Mouse (Mus musculus) midbrain, embryonic 14.5 days (tissue): ENCODE data around the gene Aes. TPM values are rescaled to one million over a fixed set of nuclear protein-coding genes. Genes with fewer than 3 reads are reported as not detected.

Experiments
- ATAC-seq: fragments of 200-750 bp; cut with Nextera tagmentation; 2 replicates; pipeline ENCODE4 v1.8.0; 2017; ENCODE audit warnings: moderate number of reproducible peaks, moderate library complexity; ENCODE audit not compliant: low FRiP score, low TSS enrichment
- DNase-seq: peaks from one replicate; pipeline ENCODE4 v3.0.0-alpha.2; 2015
- H3K27ac ChIP-seq: fragments of 300-500 bp; sonication (generic); replicated peaks from 2 replicates; pipeline ENCODE4 v1.5.1; 2014; ENCODE audit warnings: mild to moderate bottlenecking, low read depth, low read length, moderate library complexity
- H3K27me3 ChIP-seq: fragments of 300-500 bp; sonication (generic); 2 replicates; pipeline ENCODE4 v1.6.1; 2014; ENCODE audit warnings: low read length, control low read depth, mixed read lengths; ENCODE audit not compliant: control insufficient read depth, insufficient read depth
- H3K36me3 ChIP-seq: fragments of 300-500 bp; sonication (generic); 2 replicates; pipeline ENCODE4 v1.6.1; 2014; ENCODE audit warnings: low read length, control low read depth; ENCODE audit not compliant: control insufficient read depth, insufficient read depth
- H3K4me1 ChIP-seq: fragments of 300-500 bp; sonication (generic); 2 replicates; pipeline ENCODE4 v1.6.1; 2014; ENCODE audit warnings: mild to moderate bottlenecking, antibody characterized with exemption, low read length, control low read depth; ENCODE audit not compliant: control insufficient read depth, insufficient read depth
- H3K4me2 ChIP-seq: fragments of 300-500 bp; sonication (generic); 2 replicates; pipeline ENCODE4 v1.6.1; 2014; ENCODE audit warnings: mild to moderate bottlenecking, low read length, moderate library complexity
- H3K4me3 ChIP-seq: fragments of 300-500 bp; sonication (generic); replicated peaks from 2 replicates; pipeline ENCODE4 v1.5.1; 2014; ENCODE audit warnings: low read depth, low read length
- H3K9ac ChIP-seq: fragments of 300-500 bp; sonication (generic); replicated peaks from 2 replicates; pipeline ENCODE4 v1.6.1; 2014; ENCODE audit warnings: mild to moderate bottlenecking, low read length, moderate library complexity
- H3K9me3 ChIP-seq: fragments of 300-500 bp; sonication (generic); 2 replicates; pipeline ENCODE4 v1.6.1; 2016; ENCODE audit warnings: low read length, control low read depth, mixed read lengths; ENCODE audit not compliant: control insufficient read depth
- WGBS: fragments of 180-500 bp; shearing (Covaris S2); extraction: QIAGEN DNeasy Blood & Tissue Kit; methylation state at CpG from one replicate; pipeline ENCODE4 v1.1.7; 2014; 5-methylcytosine and 5-hydroxymethylcytosine counted together
- polyA plus RNA-seq: library from polyadenylated mRNA; unstranded; fragments of >200 nt; fragmentation: Nextera tagmentation; extraction: Ambion mirVana; gene quantifications from 2 replicates; pipeline ENCODE4 v1.2.1, GENCODE M21; 2014

Gene Aes
- polyA plus RNA-seq, 1 experiment from 2014 or later, result 485 TPM

DNA sequence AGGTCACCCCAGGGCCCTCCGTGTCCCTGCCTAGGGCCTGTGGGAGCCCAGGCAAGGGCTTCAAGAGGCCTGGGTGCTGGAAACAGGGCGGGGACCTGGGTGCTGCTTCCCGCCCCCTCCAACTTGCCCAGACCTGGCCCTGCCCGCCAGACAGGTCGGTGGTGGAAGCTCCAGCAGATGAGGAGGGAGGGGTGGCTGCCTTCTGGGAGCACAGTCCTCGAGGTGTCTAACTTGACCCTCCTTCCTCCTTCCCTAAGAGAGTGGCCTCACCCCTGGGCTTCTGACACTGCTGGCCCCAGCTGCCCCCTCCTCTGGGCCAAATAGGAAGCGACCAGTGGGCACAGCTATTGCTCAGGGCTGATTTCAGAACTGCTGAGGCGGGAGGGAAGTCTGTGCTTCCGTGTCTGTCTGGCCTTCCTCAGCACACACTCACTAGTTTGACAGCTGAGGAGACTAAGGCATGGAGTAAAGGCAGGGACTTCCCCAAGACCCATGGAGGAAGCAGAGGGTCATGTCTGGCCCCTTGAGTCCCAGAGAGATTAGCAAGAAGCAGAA lies 35.2 kb upstream of the Aes start, which contains the start of gene Gna15:
Gene Gna15, minus strand, starts transcription at position 175 of the 555 bp plus-strand sequence.
- H3K27me3 ChIP-seq, result no peaks in the 10 kb centered on the region
- no peak within 1 kb of the TSS for H3K9ac ChIP-seq
- H3K36me3 ChIP-seq, result peaks cover 7% of the 10 kb centered on the region
- no peak within 1 kb of the TSS for H3K4me2 ChIP-seq
- no peak for DNase-seq
- no peaks in the 10 kb centered on the region for H3K9me3 ChIP-seq
- H3K4me3 ChIP-seq, result no peak within 1 kb of the TSS
- no peaks in the 10 kb centered on the region for H3K4me1 ChIP-seq
- H3K27ac ChIP-seq, result no peak within 1 kb of the TSS
- 31% methylated on average over 9 of the region's 9 CpGs for WGBS
- no peak for ATAC-seq

DNA sequence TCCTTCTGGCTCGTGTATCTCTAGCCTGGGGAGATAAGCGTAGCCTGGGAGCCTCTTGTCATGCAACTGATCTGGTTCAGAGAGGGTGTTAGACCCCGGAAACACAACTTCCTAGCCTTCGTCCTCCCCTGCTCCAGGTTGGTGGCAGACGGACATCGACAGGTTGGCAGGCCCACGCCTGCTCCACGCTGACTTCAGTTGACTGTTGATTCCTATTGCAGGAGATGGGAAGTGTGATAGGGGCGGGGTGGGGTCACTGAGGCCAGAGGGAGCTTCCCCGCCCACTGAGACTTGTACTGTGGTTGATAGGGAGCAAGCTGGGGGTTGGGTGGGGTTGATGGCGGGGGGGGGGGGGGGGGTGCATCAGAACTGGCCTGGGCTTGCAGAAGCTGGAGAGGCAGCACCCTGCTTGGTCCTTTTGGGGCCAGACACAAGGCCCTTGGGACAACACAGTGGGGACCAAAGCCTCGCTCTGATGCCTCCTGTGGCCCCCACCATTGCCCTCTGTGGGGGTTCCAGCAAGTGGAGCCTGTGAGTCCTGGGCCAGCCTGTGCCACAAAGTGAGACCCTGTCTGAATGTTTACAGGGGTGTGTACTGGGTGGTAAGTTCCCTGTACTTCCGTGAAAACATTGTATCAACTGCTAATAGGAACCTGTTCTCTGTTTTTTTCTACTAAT lies 34.1 kb upstream of the Aes start:
- Histone ChIP-seq H3K27ac (no peak overlapping the region), H3K4me3 (no peak overlapping the region), H3K36me3 (peaks cover 17% of the 10 kb centered on the region), H3K9me3 (no peaks in the 10 kb centered on the region), H3K4me1 (no peaks in the 10 kb centered on the region), H3K27me3 (no peaks in the 10 kb centered on the region), H3K4me2 (no peak overlapping the region), H3K9ac (no peak overlapping the region)
- WGBS, result 66% methylated on average over 12 of the region's 13 CpGs
- ATAC-seq (no peak), DNase-seq (no peak)

GRCm38 (mm10) chr10:81526779-81527178 lies 32.5 kb upstream of the Aes start:
- Histone ChIP-seq H3K9ac (no peak overlapping the region), H3K36me3 (peaks cover 32% of the 10 kb centered on the region), H3K4me2 (no peak overlapping the region), H3K27me3 (no peaks in the 10 kb centered on the region), H3K4me3 (no peak overlapping the region), H3K4me1 (no peaks in the 10 kb centered on the region), H3K27ac (no peak overlapping the region), H3K9me3 (no peaks in the 10 kb centered on the region)
- 15% methylated on average over 14 of the region's 14 CpGs for WGBS
- peak; percentile 80 for DNase-seq
- no peak; the same call in 1 of the 2 replicates for ATAC-seq

GRCm38 (mm10) chr10:81534826-81535225 lies 24.5 kb upstream of the Aes start:
- WGBS, result 69% methylated on average over 16 of the region's 16 CpGs
- DNase-seq, result no peak
- Histone ChIP-seq H3K9me3 (no peaks in the 10 kb centered on the region), H3K36me3 (peaks cover 38% of the 10 kb centered on the region), H3K27me3 (no peaks in the 10 kb centered on the region), H3K9ac (no peak overlapping the region), H3K4me2 (no peak overlapping the region), H3K27ac (no peak overlapping the region), H3K4me3 (no peak overlapping the region), H3K4me1 (no peaks in the 10 kb centered on the region)
- ATAC-seq, result no peak

- H3K9ac ChIP-seq, result no peak overlapping the region
- WGBS, result 78% methylated on average over 6 of the region's 6 CpGs
- H3K36me3 ChIP-seq, result peaks cover 19% of the 10 kb centered on the region
- ATAC-seq (no peak), DNase-seq (no peak)
- H3K27me3 ChIP-seq, result no peaks in the 10 kb centered on the region
- no peak overlapping the region for H3K4me2 ChIP-seq
- no peak overlapping the region for H3K27ac ChIP-seq
- H3K4me3 ChIP-seq, result no peak overlapping the region
- H3K4me1 ChIP-seq, result peaks cover under 1% of the 10 kb centered on the region; the same call in 1 of the 2 replicates
- no peaks in the 10 kb centered on the region for H3K9me3 ChIP-seq
These were observed 22.6 kb upstream of the Aes start for GRCm38 (mm10) chr10:81536734-81537133.

DNA sequence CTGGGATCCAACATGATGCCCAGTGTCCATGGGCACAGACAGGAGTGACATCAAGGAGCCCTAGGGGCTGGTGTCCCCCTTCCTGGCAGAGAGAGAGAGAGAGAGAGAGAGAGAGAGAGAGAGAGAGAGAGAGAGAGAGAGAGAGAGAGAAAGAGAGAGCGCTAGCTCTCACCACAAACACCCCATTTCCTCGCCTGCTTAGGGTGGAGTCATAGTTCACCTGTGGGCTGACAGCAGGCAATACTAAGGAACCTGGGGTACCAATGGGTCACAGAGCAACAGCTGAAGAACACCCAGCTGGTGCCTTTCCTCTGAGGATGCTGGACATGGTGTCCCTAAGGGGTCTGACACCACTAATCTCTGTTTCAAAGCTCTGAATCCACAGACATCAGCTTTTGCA lies 21.9 kb upstream of the Aes start:
- ATAC-seq, result no peak
- H3K27me3 ChIP-seq, result no peaks in the 10 kb centered on the region

GRCm38 (mm10) chr10:81538321-81539048 lies 20.8 kb upstream of the Aes start:
- H3K4me2 ChIP-seq, result no peak overlapping the region
- no peaks in the 10 kb centered on the region for H3K9me3 ChIP-seq
- peaks cover 14% of the 10 kb centered on the region for H3K4me1 ChIP-seq
- peaks cover 6% of the 10 kb centered on the region; the same call in 1 of the 2 replicates for H3K36me3 ChIP-seq
- H3K27ac ChIP-seq, result no peak overlapping the region
- no peaks in the 10 kb centered on the region for H3K27me3 ChIP-seq
- DNase-seq (no peak), ATAC-seq (no peak)
- no peak overlapping the region for H3K9ac ChIP-seq
- H3K4me3 ChIP-seq, result no peak overlapping the region
- 93% methylated on average over 3 of the region's 3 CpGs for WGBS

More for the DNA sequence above, 21.9 kb upstream of the Aes start:
- H3K4me2 ChIP-seq, result no peak overlapping the region
- DNase-seq, result no peak
- H3K9ac ChIP-seq, result no peak overlapping the region
- H3K9me3 ChIP-seq, result no peaks in the 10 kb centered on the region
- H3K36me3 ChIP-seq, result peaks cover 15% of the 10 kb centered on the region
- H3K4me1 ChIP-seq, result peaks cover 4% of the 10 kb centered on the region; the same call in 1 of the 2 replicates
- no peak overlapping the region for H3K27ac ChIP-seq
- 88% methylated on average over 2 of the region's 2 CpGs for WGBS
- H3K4me3 ChIP-seq, result no peak overlapping the region

GRCm38 (mm10) chr10:81541363-81541762 lies 17.9 kb upstream of the Aes start:
- DNase-seq (no peak), ATAC-seq (no peak)
- no peaks in the 10 kb centered on the region for H3K27me3 ChIP-seq
- H3K4me3 ChIP-seq, result no peak overlapping the region
- H3K4me2 ChIP-seq, result no peak overlapping the region
- 0 out of 2 replicates have a peak, but pooled peaks cover 6% of the 10 kb centered on the region for H3K36me3 ChIP-seq
- WGBS, result 97% methylated on average over 5 of the region's 5 CpGs
- peaks cover 24% of the 10 kb centered on the region for H3K4me1 ChIP-seq
- no peak overlapping the region for H3K27ac ChIP-seq
- peak overlapping the region; percentile 9; the same call in 1 of the 2 replicates for H3K9ac ChIP-seq
- H3K9me3 ChIP-seq, result no peaks in the 10 kb centered on the region
